Mouse (Mus musculus) cortical plate, adult 2 months (tissue): ENCODE measurements around the gene Dnph1.

ENCODE experiments used
- CTCF ChIP-seq: fragments of 200-500 bp; IDR thresholded peaks from 2 replicates; pipeline ENCODE4 v1.5.1; 2011; ENCODE audit warnings: mild to moderate bottlenecking, control low read depth, low read length; ENCODE audit not compliant: insufficient read depth; ENCODE audit errors: extremely low read depth
- POLR2A ChIP-seq: fragments of 200-500 bp; IDR thresholded peaks from 2 replicates; pipeline ENCODE4 v1.6.1; 2011; ENCODE audit warnings: mild to moderate bottlenecking, low read length, control low read depth; ENCODE audit not compliant: insufficient read depth; ENCODE audit errors: extremely low read depth

DNA sequence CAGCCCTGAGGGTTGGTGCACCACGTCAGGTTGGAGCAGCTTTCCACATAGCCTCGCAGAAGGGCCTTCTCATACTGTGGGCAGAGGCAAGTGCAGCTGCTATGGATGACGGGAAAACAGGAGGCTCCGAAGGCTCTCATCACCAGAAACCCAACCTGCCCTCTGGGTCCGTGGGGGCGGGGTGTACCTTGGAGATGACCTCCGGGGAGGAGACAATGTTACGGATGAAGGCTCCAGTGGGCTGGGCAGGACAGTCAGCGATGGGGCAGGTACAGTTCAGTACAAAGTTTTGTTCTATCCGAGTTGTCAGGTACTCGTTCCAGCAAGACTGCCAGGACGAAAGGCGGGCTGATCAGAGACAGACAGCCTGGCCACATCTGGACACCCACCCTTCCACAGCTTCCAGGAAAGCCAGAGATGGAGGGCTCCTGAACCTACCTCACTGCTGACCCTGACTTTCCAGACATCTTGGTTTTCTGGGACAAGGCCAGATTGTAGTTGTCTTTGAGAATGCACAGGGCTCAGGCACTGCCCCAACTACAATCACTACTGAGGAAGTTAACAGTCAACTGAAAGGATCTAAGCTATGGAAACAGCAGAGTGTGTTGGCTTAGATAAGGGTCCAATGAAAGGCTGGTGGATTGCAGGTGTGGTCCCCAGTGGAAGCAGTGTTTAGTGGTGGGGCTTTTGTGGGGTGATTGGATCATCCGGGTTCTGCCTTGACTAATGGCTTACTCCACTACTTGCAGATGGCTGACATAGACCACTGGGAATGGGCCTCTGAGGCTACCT, 7.5 kb downstream of the Dnph1 start:
- TF ChIP-seq CTCF (no peak), POLR2A (no peak)
